In genomic region chr5:48333407-48333806, GRCm38 (mm10) we compare ENCODE assay signal across 11 mouse cellular contexts.
"Had no signal": no experiment of that assay in that cellular context is flagged by ENCODE, and none has a peak within 500 bp of the region (broad histone marks: within the 10 kb centered on the region; RNA-seq: fewer than 3 reads in every experiment).

No protein-coding gene starts in this region.

- H3K9me3 ChIP-seq: limb, embryonic 10.5 days; limb, embryonic 13.5 days; liver, embryonic 12.5 days; liver, embryonic 15.5 days had no signal

- H3K4me2 ChIP-seq: limb, embryonic 13.5 days; liver, embryonic 12.5 days; liver, embryonic 15.5 days had no signal

- H3K4me3 ChIP-seq: limb, embryonic 10.5 days; limb, embryonic 13.5 days; liver, embryonic 12.5 days; liver, embryonic 15.5 days had no signal

- ATAC-seq: intestine, postnatal 0 days; liver, embryonic 12.5 days had no signal

- H3K27ac ChIP-seq: limb, embryonic 10.5 days; limb, embryonic 13.5 days; liver, embryonic 12.5 days; liver, embryonic 15.5 days; macrophage had no signal

- DNase-seq: kidney, postnatal 25 days; liver; lung, postnatal 14 days; thymus, adult 18-20 months; thymus, postnatal 36 days had no signal

- H3K9ac ChIP-seq: limb, embryonic 13.5 days; liver, embryonic 12.5 days; liver, embryonic 15.5 days had no signal

- H3K4me1 ChIP-seq: limb, embryonic 13.5 days; liver, embryonic 12.5 days; liver, embryonic 15.5 days had no signal

- H3K27me3 ChIP-seq: limb, embryonic 13.5 days; liver, embryonic 12.5 days; liver, embryonic 15.5 days had no signal

- H3K36me3 ChIP-seq: limb, embryonic 10.5 days; limb, embryonic 13.5 days; liver, embryonic 12.5 days; liver, embryonic 15.5 days had no signal
